Mouse (Mus musculus) heart, adult 2 months (tissue): ENCODE data around the gene Htr2c.

ENCODE experiments used
- CTCF ChIP-seq: fragments of 200-600 bp; IDR thresholded peaks from 2 replicates; pipeline ENCODE4 v1.8.1; 2022; ENCODE audit warnings: antibody characterized with exemption, mild to moderate bottlenecking, moderate library complexity
- POLR2A ChIP-seq: fragments of 200-500 bp; IDR thresholded peaks from 2 replicates; pipeline ENCODE4 v1.6.1; 2011; ENCODE audit warnings: mild to moderate bottlenecking, low read depth, low read length, control low read depth; ENCODE audit not compliant: insufficient read depth

DNA sequence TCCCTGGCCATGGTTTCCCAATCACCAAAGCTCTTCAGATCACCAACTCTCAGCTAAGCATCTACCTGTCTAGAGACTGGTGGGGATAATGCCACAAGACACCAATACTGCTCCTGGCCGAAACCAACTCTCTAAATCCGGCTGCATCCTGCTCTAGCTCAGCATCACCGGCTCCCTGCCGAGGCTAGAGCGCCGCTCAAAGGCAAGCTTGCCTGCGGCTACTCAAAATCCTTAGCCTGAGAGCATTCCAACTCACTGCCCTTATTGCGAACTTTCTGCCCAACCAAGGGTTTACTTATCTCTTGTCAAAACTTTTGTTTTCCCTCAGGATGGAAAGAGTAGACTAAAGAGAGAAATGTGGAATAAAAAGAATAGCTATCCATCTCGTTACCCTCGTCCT, 2.4 kb upstream of the Htr2c start:
- TF ChIP-seq POLR2A (no peak), CTCF (no peak)
